Mouse (Mus musculus) hindbrain, embryonic 14.5 days (tissue): ENCODE data around the gene Jakmip3. TPM values are rescaled to one million over a fixed set of nuclear protein-coding genes. Genes with fewer than 3 reads are reported as not detected.

Experiments
- ATAC-seq: fragments of 200-750 bp; cut with Nextera tagmentation; 2 replicates; pipeline ENCODE4 v1.8.0; 2017; ENCODE audit warnings: moderate number of reproducible peaks, mild to moderate bottlenecking, moderate TSS enrichment, moderate library complexity; ENCODE audit not compliant: low FRiP score
- DNase-seq: peaks from one replicate; pipeline ENCODE4 v3.0.0-alpha.2; 2015; ENCODE audit warnings: low spot score
- H3K27ac ChIP-seq: fragments of 300-500 bp; sonication (generic); 2 replicates; pipeline ENCODE4 v1.5.1; 2014; ENCODE audit warnings: mild to moderate bottlenecking, moderate library complexity
- H3K27me3 ChIP-seq: fragments of 300-500 bp; sonication (generic); 2 replicates; pipeline ENCODE4 v1.6.1; 2014; ENCODE audit warnings: mild to moderate bottlenecking, low read length, mixed read lengths; ENCODE audit not compliant: control insufficient read depth, insufficient read depth
- H3K36me3 ChIP-seq: fragments of 300-500 bp; sonication (generic); replicated peaks from 2 replicates; pipeline ENCODE4 v1.6.1; 2014; ENCODE audit not compliant: control insufficient read depth, insufficient read depth
- H3K4me1 ChIP-seq: fragments of 300-500 bp; sonication (generic); replicated peaks from 2 replicates; pipeline ENCODE4 v1.6.1; 2014; ENCODE audit warnings: antibody characterized with exemption, low read length, mixed read lengths; ENCODE audit not compliant: control insufficient read depth, insufficient read depth
- H3K4me2 ChIP-seq: fragments of 300-500 bp; sonication (generic); replicated peaks from 2 replicates; pipeline ENCODE4 v1.6.1; 2014; ENCODE audit warnings: mild to moderate bottlenecking, moderate library complexity
- H3K4me3 ChIP-seq: fragments of 300-500 bp; sonication (generic); replicated peaks from 2 replicates; pipeline ENCODE4 v1.5.1; 2014; ENCODE audit warnings: mild to moderate bottlenecking, low read length
- H3K9ac ChIP-seq: fragments of 300-500 bp; sonication (generic); 2 replicates; pipeline ENCODE4 v1.6.1; 2014
- H3K9me3 ChIP-seq: fragments of 300-500 bp; sonication (generic); 2 replicates; pipeline ENCODE4 v1.6.1; 2016; ENCODE audit warnings: low read length; ENCODE audit not compliant: control insufficient read depth
- WGBS: fragments of 180-500 bp; shearing (Covaris S2); extraction: QIAGEN DNeasy Blood & Tissue Kit; methylation state at CpG from one replicate; pipeline ENCODE4 v1.1.7; 2014; 5-methylcytosine and 5-hydroxymethylcytosine counted together
- polyA plus RNA-seq: library from polyadenylated mRNA; unstranded; fragments of >200 nt; fragmentation: Nextera tagmentation; extraction: Ambion mirVana; gene quantifications from 2 replicates; pipeline ENCODE4 v1.2.1, GENCODE M21; 2014

The Jakmip3 gene
- polyA plus RNA-seq, 1 experiment from 2014 or later: 11.2 TPM

DNA sequence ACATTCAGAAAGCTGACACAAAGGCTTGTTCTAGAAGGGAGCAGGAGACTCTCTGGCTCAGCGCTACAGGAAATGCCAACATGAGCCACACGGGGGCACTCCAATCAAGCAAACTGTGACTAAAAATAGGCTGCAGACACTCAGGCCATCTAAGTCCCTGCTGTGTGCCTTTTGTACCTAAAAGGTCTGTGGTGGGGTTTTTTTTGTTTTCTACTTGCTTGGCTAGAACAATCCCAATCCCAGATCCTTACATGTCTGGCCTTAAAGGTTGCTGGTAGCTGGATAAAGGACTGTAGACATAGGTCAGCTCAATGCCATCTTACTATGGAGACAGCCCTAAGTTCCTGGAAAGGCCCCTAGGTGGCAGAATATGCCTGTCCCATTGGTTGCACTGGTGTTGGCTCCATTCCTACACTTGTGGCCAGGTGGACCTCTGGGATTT is 127.7 kb downstream of the Jakmip3 start:
- peak; percentile 84 for ATAC-seq
- H3K4me1 ChIP-seq: 0 out of 2 replicates have a peak, but pooled peaks cover 4% of the 10 kb centered on the region
- 0% methylated on average over 2 of the region's 2 CpGs for WGBS

DNA sequence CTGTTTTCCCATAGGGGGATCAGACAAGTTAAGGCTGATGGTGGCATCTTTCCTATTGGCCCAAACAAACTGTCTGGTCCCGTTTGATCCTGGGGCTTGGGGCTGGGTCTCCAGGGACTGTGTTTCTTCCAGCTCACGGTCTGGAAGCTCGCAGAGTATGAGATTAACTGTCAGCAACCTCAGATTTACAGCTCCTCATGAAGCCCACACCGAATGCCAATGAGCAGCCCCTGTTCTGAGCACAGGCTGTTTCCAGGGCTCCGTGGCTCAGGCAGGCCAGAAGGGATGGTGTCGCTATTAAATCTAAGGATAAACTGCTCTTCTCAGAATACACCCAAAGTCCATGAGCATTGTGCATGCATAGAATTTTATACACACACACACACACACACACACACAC is 133.7 kb downstream of the Jakmip3 start:
- Histone ChIP-seq H3K36me3 (no peaks in the 10 kb centered on the region), H3K9me3 (no peaks in the 10 kb centered on the region), H3K4me2 (no peak overlapping the region), H3K4me3 (no peak overlapping the region), H3K27me3 (no peaks in the 10 kb centered on the region), H3K27ac (peak overlapping the region; percentile 70), H3K4me1 (peaks cover 34% of the 10 kb centered on the region), H3K9ac (no peak overlapping the region)
- DNase-seq (no peak), ATAC-seq (peak; percentile 32; the same call in 1 of the 2 replicates)
- WGBS: 13% methylated on average over 6 of the region's 6 CpGs

More for the DNA sequence above, 127.7 kb downstream of the Jakmip3 start:
- H3K4me3 ChIP-seq: no peak overlapping the region
- no peaks in the 10 kb centered on the region for H3K27me3 ChIP-seq
- H3K36me3 ChIP-seq: no peaks in the 10 kb centered on the region
- 0 out of 2 replicates have a peak overlapping the region, but pooled peaks have one; percentile 4 for H3K27ac ChIP-seq
- peak; percentile 93 for DNase-seq
- H3K9ac ChIP-seq: no peak overlapping the region
- no peaks in the 10 kb centered on the region for H3K9me3 ChIP-seq
- H3K4me2 ChIP-seq: no peak overlapping the region

DNA sequence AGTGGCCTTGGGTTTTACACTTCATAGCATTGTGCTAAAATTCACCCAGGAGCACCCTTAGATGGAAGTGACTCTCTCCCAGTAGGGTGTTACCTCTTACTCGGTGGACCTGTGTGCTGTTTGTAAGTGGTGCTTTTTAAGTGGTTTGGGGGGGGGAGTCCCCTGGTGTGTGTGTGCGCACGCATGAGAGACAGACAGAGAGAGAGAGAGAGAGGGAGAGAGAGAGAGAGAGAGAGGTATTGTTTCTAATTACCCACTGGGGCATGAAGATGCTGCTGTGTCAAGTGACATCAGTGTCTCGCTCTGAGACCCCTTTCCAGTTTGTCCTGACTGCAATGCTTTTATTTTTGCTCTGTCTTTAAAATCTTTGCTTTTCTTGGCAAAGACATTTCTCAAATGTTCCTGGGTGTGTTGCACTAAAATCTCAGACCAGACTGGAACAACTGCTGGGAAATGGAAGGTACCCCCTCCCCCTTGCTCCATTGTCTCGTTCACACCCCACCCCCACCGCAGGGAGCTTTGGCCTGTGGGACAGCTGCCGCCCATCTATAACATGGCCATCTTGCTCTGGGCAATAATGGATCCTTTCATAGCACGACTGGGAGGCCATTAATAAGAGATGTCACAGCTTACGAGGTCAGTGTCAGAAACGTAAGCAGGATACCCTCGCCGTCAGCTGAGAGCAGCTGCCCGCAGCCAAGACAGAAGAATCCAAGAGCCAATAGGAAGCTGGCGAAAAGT is 134.7 kb downstream of the Jakmip3 start:
- no peaks in the 10 kb centered on the region for H3K9me3 ChIP-seq
- WGBS: 11% methylated on average over 14 of the region's 14 CpGs
- 0 out of 2 replicates have a peak, but pooled peaks have one; percentile 19 for ATAC-seq
- H3K4me3 ChIP-seq: no peak overlapping the region
- no peaks in the 10 kb centered on the region for H3K36me3 ChIP-seq
- no peak overlapping the region for H3K4me2 ChIP-seq
- H3K27me3 ChIP-seq: no peaks in the 10 kb centered on the region
- H3K27ac ChIP-seq: peak overlapping the region; percentile 70
- no peak overlapping the region for H3K9ac ChIP-seq
- DNase-seq: no peak
- H3K4me1 ChIP-seq: peaks cover 34% of the 10 kb centered on the region

DNA sequence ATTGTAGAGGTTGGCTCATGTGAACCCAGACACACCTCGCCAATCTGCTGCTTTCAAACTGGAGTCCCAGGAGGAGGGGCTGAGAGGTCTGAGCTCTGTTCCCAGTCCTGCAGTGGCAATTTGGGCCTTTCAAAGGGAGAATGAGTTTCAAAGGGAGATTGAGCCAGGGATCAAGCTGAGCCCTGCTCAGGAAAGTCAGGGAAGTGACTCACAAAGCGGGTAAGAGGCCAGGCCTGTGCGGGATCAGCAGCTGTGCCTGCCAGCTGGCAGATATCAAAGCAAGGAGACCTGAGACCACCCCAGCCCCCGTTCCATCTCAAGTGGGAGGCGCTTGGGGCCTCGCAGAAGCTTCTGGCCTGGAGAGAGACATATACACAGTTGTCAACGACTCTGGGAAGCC is 136.8 kb downstream of the Jakmip3 start:
- Histone ChIP-seq H3K27me3 (no peaks in the 10 kb centered on the region), H3K4me2 (no peak overlapping the region), H3K9ac (no peak overlapping the region), H3K9me3 (no peaks in the 10 kb centered on the region), H3K4me1 (peaks cover 34% of the 10 kb centered on the region), H3K36me3 (no peaks in the 10 kb centered on the region), H3K4me3 (no peak overlapping the region), H3K27ac (peak overlapping the region; percentile 60; the same call in 1 of the 2 replicates)
- ATAC-seq (no peak), DNase-seq (no peak)
- WGBS: 13% methylated on average over 7 of the region's 7 CpGs

DNA sequence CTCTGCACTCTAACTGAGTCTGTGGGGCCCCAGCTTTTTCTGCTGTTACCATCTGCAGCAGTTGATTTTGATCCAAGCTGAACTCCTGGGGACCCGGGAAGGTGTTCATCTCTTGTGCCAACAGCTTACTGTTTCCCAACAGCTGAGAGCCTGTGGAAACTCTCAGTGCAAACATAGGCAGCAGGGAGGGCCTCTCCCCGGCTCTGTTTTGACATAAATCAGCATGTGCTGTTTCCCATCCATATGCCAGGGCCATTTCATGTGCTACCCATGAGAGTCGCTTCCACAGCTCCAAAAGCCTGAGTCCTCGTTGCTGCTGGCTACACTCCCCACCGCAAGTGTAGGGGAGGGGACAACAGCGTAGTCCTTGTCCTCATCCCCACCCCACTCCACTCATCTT is 137.7 kb downstream of the Jakmip3 start:
- 34% methylated on average over 6 of the region's 6 CpGs for WGBS
- H3K4me2 ChIP-seq: no peak overlapping the region
- no peak for DNase-seq
- H3K36me3 ChIP-seq: no peaks in the 10 kb centered on the region
- no peaks in the 10 kb centered on the region for H3K9me3 ChIP-seq
- H3K4me1 ChIP-seq: peaks cover 34% of the 10 kb centered on the region
- H3K27me3 ChIP-seq: no peaks in the 10 kb centered on the region
- H3K4me3 ChIP-seq: no peak overlapping the region
- H3K9ac ChIP-seq: no peak overlapping the region
- ATAC-seq: no peak
- peak overlapping the region; percentile 60; the same call in 1 of the 2 replicates for H3K27ac ChIP-seq

DNA sequence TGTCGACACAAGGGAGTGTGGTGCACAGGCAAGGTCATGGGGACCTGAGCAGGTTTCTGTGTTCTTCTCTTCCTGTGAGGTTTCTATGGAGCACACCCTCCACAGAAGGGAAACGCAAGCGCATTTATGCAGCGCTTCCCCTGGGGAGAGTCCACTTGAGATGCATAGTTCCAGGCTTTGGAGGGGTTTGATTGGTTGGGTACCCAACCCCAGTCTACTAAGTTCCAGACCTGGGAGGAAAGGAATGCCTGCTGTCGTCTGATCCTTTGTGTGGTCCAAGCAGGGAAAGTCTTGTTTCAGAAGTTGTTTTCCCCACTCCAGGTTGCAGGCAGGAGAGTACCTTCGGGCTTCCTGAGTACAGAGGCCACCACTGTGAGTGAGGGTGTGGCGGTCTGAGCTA is 138.6 kb downstream of the Jakmip3 start:
- ATAC-seq (no peak), DNase-seq (no peak)
- no peaks in the 10 kb centered on the region for H3K27me3 ChIP-seq
- H3K4me3 ChIP-seq: no peak overlapping the region
- H3K9ac ChIP-seq: no peak overlapping the region
- peaks cover 31% of the 10 kb centered on the region for H3K4me1 ChIP-seq
- WGBS: 65% methylated on average over 7 of the region's 7 CpGs
- 0 out of 2 replicates have a peak overlapping the region, but pooled peaks have one; percentile 33 for H3K27ac ChIP-seq
- no peak overlapping the region for H3K4me2 ChIP-seq
- no peaks in the 10 kb centered on the region for H3K9me3 ChIP-seq
- H3K36me3 ChIP-seq: no peaks in the 10 kb centered on the region

DNA sequence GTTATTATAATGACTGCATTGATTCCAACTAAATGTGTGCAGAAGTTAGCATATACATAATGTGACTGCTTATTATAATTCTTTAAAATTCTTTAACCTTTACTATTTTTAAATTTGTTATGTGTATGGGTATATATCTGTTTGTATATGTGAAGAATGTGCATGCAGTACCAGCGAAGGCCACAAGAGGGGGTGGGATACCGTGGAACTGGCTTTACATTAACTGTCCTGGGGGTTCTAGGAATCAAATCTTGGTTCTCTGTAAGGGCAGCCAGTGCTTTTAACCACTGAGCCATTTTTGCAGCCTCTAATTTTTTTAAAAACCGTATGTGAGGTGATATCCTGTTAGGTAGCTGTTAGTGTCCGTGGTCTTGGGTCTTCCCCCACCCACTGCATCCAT is 140.2 kb downstream of the Jakmip3 start:
- DNase-seq (no peak), ATAC-seq (no peak)
- Histone ChIP-seq H3K4me1 (peaks cover 19% of the 10 kb centered on the region), H3K27ac (no peak overlapping the region), H3K4me2 (no peak overlapping the region), H3K9ac (no peak overlapping the region), H3K9me3 (no peaks in the 10 kb centered on the region), H3K36me3 (no peaks in the 10 kb centered on the region), H3K4me3 (no peak overlapping the region), H3K27me3 (no peaks in the 10 kb centered on the region)
- 63% methylated on average over 4 of the region's 4 CpGs for WGBS

DNA sequence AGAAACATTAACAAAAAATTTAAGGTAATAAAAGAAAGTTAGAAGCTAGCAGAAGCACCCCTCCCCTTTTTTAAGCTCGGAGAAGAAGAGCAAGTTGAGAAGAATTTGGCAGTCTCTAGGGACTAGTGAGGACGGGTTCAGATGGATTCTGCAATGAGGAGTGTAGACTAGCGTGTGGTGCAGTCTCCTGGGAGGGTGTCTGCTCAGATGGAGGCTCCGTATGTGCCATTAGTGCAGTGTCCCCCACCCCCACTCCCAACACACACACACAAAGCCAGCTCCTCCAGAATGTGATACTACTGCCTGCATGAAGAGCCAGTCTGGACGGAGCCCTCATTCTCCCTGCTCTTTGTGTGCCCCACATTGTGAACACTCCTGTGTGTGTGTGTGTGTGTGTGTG is 140.6 kb downstream of the Jakmip3 start:
- no peak overlapping the region for H3K4me2 ChIP-seq
- ATAC-seq: no peak
- no peaks in the 10 kb centered on the region for H3K36me3 ChIP-seq
- H3K27ac ChIP-seq: no peak overlapping the region
- no peaks in the 10 kb centered on the region for H3K9me3 ChIP-seq
- no peak for DNase-seq
- no peak overlapping the region for H3K4me3 ChIP-seq
- WGBS: 37% methylated on average over 5 of the region's 5 CpGs
- no peaks in the 10 kb centered on the region for H3K27me3 ChIP-seq
- peaks cover 15% of the 10 kb centered on the region for H3K4me1 ChIP-seq
- no peak overlapping the region for H3K9ac ChIP-seq

DNA sequence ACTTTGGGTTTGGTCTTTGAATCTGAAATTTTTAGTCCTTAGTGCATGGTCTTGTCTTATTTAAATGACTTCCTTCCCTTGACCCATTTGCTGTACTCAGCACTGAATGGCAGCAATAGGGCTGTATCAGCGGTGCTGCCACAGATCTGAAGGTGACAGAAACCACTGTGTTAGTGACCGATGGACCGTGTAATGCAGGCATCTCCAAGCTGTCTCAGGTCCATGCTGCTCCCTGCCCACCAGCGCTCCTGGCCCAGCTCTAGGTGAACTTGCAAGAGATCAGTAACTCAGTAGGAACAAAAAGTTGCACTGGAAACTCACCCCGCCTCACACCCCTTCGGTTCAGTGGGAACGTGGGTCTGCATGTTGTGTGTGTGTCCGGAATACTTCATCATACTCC is 141.8 kb downstream of the Jakmip3 start:
- no peaks in the 10 kb centered on the region for H3K36me3 ChIP-seq
- no peak overlapping the region for H3K4me2 ChIP-seq
- DNase-seq (no peak), ATAC-seq (no peak)
- WGBS: 57% methylated on average over 8 of the region's 8 CpGs
- no peaks in the 10 kb centered on the region for H3K27me3 ChIP-seq
- no peak overlapping the region for H3K9ac ChIP-seq
- peaks cover 12% of the 10 kb centered on the region for H3K4me1 ChIP-seq
- no peaks in the 10 kb centered on the region for H3K9me3 ChIP-seq
- H3K4me3 ChIP-seq: no peak overlapping the region
- H3K27ac ChIP-seq: no peak overlapping the region
